Comparison of ENCODE assay signal across 17 mouse cellular contexts in the genomic region with DNA sequence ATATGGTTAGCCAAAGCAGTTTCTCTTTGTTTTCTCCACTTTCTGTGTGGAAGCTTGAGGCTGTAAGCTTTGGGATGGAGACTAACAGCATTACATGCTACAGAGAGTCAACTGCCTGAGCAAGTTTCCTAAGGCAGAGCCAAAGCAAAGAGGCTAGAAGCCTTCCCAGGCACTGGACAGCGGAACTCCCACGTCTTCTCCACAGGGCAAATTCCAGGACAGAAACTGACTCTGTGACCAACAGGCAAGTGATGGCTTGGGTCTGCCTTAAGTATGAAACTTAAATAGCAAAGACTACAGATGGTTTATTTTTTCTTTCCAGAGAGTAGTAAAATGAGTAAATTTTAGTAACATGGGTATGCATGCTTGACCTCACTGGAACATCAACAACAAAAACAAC.
"Had no signal": no experiment of that assay in that cellular context is flagged by ENCODE, and none has a peak within 500 bp of the region (broad histone marks: within the 10 kb centered on the region; RNA-seq: fewer than 3 reads in every experiment).

No protein-coding gene starts in this region.

- ATAC-seq: lung, postnatal 0 days; midbrain, embryonic 13.5 days; midbrain, embryonic 15.5 days had no signal

- H3K9ac ChIP-seq: lung, embryonic 15.5 days; midbrain, embryonic 13.5 days; midbrain, embryonic 15.5 days; neural tube, embryonic 12.5 days; stomach, embryonic 15.5 days had no signal

- H3K36me3 ChIP-seq: lung, embryonic 15.5 days; midbrain, embryonic 13.5 days; midbrain, embryonic 15.5 days; neural tube, embryonic 12.5 days; stomach, embryonic 15.5 days had no signal

- H3K4me1 ChIP-seq: lung, embryonic 15.5 days; megakaryocyte, embryonic 14.5 days; neural tube, embryonic 12.5 days; stomach, embryonic 15.5 days had no signal

- DNase-seq: lung, adult 2 months; lung, postnatal 14 days; lung, postnatal 36 days; right cerebral cortex, postnatal 14 days; thymus, adult 2 months; thymus, postnatal 25 days; thymus, postnatal 4 days had no signal

- H3K27ac ChIP-seq: lung, embryonic 15.5 days; macrophage; midbrain, embryonic 13.5 days; midbrain, embryonic 15.5 days; neural tube, embryonic 12.5 days; stomach, embryonic 15.5 days; stomach, postnatal 0 days had no signal

- H3K4me3 ChIP-seq: lung, embryonic 15.5 days; megakaryocyte, embryonic 14.5 days; midbrain, embryonic 13.5 days; midbrain, embryonic 15.5 days; neural tube, embryonic 12.5 days; stomach, embryonic 15.5 days had no signal

- H3K4me2 ChIP-seq: lung, embryonic 15.5 days; midbrain, embryonic 11.5 days; midbrain, embryonic 13.5 days; midbrain, embryonic 15.5 days; neural tube, embryonic 12.5 days; stomach, embryonic 15.5 days had no signal

- H3K27me3 ChIP-seq: lung, embryonic 15.5 days; megakaryocyte, embryonic 14.5 days; midbrain, embryonic 13.5 days; midbrain, embryonic 15.5 days; neural tube, embryonic 12.5 days; stomach, embryonic 15.5 days had no signal

- H3K9me3 ChIP-seq: lung, embryonic 15.5 days; megakaryocyte, embryonic 14.5 days; midbrain, embryonic 13.5 days; midbrain, embryonic 15.5 days; neural tube, embryonic 12.5 days; stomach, embryonic 15.5 days had no signal
